Mouse (Mus musculus): ENCODE measurements at regions not wholly inside any gene's neighbourhood (a gene's known extent, or its start where the extent isn't known, plus 50 kb on each side); places are given as distances from the start of the nearest gene placed in this dataset.

DNA sequence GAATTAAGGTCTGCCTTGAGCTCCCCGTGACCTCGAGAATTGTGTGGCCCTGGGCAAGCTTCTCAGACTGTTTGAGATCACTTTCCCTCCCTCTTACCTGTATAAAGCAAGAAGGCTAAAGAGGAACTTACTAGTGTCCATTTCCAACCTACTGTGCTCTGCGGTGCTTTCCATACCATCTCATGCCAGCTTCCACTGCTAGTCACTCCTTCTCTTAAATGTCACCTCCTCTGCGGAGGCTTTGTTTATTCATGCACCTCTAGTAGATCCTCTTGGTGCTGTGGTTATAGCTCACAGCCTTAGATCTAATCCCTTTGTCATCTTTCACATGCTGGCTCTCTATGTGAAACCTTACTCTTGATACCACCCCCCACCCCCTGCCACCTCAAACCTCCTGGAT, 2310.3 kb upstream of the Lrrc6 start:
- DNase-seq, result no peak

DNA sequence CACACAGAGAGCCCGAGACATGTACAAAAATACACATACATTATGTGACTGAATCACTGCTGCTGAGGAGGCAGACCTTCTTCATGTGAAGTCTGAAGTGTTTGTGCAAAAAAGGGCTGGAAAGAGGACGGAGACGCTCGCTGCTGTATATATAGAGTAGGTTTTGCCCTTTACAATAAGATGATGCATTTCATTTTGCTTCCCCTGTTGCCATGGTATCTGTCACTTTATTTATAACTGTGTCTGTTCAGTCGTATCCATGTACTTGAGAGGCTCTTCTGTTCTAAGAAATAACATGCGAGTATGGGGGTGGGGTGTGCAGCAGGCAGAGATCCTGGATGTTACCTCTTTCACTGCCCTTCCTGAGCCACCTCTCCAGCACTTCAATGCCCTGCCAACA, 2309.9 kb upstream of the Lrrc6 start:
- DNase-seq, result no peak

DNA sequence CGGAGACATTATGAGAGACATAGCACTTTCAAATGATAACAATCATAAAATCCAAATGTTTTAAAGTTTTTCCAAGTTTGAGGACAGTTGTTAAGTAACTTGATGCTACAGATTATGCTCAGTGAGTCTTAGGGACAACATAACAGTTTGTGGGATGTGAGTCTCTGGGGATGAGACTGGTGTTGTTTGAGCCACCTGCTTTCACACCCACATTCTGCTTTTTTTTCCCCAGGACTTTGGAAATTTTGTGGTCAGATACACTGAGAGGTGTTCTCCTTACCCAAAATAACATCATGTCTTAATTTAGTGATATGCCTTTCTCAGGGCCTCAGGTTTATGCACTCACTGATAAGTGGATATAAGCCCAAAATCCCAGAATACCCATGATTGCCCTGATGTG, 2307.5 kb upstream of the Lrrc6 start:
- no peak for DNase-seq

DNA sequence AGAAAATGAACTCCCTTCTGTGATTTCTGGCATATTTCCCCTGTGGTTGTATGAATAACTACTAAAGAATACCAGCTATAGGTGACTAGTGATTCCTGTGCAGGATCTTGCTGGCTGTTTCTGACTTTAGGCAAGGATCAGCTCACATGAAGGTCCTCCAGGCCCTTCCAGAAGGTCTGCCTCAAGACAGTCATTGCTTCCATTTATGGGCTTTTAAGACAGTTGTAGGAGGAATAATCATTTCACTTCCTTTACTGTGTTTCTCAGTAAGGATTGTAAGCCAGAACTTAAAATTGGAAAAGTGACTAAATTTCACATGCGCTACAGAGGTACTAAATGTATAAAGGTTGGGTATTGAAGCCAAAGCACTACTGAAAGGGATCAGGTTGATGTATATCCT, 2303.5 kb upstream of the Lrrc6 start:
- DNase-seq, result no peak

DNA sequence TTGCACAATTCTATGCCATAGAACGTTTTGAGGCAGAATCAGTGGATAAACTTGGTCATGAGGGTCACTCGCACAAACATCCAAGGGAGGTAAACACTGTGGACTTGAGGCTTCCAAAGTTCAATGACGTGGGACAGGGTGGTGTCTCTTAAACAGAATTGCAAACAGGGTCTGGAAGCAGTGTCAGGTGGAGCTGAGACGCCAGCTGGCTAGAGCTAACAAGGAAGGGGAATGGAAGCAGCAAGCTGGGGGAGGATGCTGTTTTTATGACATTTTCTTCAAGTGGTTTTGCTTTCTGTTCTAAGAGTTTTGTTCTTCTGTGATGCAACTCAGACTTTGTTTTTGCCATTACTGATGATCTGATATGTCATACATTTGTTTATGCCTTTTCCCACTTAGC, 2301.1 kb upstream of the Lrrc6 start:
- DNase-seq, result no peak

DNA sequence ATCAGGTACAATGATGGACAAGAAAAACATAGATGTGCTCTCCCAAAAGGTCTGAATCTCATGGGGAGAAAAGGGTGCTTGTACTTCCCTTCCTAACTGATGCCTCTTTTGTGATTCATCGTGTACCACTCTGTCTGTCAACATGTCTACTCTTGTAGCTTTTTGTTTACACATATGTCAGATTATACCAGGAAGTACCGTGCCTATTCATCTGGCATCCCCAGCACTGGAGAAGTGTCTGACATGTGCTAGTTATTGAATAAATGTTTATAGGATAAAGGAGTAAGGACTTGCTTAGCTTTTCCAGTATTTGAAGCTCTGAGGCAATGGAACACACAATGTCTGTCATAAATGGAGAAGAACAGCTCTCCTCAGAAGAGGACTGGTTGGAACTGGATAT, 2296.7 kb upstream of the Lrrc6 start:
- no peak for DNase-seq

DNA sequence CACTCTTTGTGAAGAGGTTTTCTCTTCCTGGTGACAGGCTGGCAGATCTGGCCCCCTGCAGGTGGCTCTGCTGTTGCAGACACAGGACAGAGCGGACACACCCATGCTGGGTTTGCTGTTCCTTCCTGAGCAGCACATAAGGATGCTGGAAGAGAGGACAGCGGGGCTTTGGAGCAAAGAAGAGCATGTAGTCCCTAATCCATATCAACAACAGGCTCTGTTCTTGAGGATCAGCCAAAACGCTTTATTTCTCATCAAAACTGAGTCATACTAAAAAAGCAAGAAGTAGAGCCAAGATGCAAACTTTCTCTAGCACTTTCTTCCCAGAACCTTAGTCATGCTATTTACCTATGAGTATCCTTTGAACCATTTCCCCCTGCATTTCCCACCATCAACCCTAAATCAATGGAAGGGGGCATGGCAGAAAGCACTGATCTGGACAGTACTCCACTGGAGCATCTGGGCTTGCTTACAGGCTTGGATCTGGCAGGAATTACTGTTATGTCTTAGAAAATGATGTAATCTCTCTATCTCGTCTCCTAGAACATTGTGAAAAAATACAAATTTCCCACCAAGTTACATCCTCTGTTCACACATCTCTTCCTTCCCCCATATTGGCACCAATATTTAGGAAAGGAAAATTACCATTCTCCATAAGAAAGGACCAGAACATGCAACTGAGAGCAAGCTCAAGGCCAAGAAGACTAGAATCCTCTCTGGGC, 2294.7 kb upstream of the Lrrc6 start:
- DNase-seq, result no peak

DNA sequence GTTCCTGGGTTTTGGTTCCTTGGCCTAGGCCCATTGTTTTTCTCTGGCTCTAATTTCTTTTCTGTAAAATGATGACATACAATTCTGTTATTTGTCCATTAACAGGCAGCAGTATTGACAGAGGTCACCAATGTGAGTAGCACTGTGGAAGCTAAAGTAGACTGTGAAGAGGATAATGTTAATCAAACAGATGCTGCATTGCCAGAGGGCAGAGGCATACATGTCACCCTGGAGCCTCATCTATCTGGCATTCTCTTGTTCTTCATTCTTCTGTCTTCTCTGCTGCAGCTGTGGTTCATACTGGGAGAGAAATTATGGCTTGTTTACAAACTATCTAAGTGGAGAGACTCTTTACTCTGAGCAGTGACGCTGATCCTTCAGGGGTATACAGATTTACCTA, 2259.2 kb upstream of the Lrrc6 start:
- DNase-seq, result no peak

DNA sequence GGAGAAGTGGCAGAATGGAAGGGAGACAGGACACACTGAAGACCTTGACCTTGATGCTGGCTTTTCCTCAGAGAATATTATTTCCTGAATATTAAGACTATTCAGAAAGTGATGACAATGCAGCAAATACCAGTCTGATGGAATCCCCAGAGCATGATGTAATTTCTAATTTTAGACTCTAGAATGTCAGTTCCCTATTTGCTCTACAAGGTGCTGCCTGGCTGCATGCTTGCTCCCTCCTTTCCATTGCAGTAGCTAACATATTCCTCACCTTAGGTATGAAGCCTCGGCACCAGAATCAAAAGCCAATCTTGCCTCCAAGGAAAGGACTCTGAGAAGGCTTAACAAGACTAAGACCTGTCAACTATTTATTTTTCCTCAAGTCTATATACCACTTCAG, 2254.5 kb upstream of the Lrrc6 start:
- DNase-seq, result no peak

DNA sequence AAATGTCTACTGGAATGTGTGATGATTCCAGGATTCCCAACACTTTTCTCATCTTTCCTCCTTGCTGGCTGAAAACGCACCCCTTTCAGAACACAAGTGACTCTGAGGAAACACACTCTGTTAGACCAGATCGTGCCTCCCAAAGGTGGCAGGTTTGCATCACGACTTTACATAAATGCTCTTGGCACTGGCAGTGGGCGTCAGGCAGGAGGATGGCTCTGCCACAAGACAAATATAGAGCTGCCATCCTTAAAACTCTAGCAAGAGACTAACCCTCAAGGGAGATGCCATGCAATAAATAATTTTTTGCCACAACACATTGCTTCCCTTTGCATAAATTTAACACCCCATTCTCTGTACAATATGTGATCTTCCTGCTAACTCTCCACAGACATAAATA, 2254.1 kb upstream of the Lrrc6 start:
- no peak for DNase-seq

DNA sequence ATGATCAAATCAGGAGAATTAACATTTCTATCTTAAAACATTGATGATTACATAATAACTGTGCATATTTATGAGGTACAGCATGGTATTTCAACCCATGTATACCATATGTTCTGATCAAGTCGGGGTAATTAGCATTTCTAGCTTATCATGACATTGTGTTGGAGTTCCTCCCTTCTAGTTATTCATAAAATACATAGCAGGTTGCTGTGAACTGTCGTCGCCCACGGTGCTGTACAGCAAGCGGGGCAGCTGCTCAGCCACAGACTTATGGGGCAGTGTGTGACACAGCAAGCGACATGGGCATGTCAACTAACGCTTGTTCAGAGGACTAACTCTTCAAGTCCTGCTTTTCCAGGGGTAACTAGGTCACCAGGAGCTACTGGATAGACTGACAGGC, 2238.6 kb upstream of the Lrrc6 start:
- DNase-seq, result no peak

DNA sequence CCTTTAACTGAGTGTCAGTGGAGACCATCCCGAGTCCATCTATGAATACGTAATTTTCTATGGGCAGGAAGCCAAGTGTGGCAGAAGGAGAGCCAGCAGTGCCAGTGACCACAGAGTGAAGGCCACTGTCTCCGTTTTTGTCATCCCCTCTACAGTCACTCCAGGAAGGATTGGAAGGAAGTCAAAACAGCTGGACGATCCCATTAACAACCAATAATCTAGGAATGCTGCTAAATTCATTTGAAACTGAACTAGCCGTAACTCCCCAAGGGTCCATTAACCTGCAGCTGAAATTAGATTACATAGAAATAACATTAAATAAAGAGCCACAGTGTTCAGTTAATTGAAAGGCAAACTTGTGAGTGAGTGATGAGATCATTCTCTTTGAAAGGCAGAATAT, 2220.5 kb upstream of the Lrrc6 start:
- DNase-seq, result no peak

DNA sequence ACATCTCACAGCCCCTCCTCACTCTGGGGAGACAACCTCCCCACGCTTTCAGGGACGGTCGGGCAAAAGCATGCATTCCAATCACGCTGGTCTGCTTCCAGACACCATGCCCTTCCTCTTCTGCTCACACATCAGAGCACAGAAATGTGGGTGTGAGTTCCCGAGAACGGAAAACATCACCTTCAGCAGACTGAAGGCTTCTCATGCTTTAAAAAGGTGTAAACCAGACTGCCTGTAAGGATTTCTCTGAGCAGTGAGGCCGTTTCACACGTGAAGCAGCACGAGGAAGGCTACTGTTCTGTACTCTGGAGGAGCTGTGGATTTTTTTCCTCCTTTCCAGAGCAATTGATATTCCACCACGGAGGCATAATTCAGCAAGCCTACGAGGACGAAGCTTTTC, 2218.8 kb upstream of the Lrrc6 start:
- no peak for DNase-seq

DNA sequence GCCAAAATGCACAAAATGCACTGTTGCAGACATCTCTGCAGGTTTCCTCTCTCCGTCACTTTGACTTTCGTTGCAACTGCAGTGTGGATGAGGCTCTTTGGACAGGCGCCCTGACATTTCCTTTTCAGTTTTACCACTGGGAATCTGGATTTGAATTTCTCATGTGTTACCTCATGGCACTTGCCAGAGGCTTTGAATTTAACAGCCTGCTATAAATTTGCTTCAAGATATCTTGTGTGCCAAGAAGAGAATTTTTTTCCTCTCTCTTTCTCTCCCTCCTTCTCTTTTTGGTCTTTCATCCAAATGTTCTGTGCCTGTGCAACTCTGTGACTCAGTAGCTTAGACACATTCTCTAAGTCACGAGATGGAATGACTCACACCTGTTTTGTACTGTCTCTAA, 2213.6 kb upstream of the Lrrc6 start:
- no peak for DNase-seq

DNA sequence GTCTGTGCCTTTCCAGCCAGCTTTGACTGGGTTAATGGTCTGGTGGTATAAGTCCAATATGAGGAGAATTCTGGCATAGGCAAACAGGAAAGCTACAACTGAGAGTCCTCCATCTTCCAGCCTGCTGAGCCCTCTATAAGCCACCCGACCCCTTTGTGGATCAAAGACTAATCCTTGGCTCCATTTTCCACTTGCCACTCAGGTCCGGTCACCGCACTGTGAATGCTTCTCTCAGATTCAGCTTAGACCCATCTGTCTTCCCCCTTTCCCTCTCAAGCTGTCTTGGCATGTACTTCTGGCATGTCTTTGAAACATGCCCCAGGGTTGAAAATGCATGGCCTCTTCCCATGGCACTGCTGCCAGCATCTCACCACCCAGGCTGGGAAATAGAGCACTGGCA, 2206.6 kb upstream of the Lrrc6 start:
- DNase-seq, result no peak

DNA sequence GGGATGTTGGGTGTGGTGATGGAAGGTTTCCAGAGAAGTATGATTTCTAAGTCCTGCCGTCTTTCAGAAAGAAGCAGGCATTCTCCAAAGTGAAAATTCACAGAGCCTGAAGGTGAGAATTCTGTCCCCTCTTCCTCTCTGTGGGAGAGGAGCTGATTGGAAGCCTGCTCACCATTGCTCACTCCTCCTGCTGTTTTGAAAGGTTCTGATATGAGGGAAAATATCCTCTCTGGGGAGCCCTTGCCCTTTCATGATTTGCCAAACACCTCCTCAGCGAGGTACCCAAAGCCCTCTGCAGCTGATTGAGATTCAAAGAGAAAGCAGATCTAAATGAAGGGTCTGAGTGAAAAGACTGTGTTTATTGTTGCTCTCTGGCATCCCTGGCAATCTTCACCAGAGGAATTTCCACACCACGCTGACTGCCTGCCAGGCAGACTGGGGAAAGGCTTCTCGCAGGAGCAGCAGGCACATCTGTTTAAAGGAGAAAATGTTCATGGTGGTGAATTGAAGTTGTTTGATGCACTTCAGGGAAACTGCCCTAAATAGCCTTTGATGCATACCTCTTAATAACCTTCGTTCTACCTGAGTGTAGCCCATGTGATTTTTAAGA, 2194.4 kb upstream of the Lrrc6 start:
- DNase-seq, result no peak

DNA sequence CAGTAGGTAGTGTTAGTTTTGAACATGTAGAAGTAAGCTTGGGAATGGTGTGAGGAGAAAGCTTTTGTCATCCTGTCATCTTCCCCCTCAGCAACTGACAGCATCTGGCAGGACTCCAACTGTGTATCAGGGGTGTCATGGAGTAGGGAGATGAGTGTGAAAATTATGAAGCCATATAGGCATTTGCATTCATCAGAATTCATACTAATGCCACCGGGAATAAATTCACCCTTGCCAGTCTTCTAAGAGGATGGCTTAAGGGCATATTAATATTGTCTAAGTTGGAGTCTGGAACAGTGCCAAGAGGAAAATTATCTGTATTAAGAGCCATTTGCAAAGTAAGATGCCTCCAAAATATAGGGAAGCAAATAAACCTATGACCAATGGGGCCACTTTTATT, 2166.8 kb upstream of the Lrrc6 start:
- DNase-seq, result no peak

DNA sequence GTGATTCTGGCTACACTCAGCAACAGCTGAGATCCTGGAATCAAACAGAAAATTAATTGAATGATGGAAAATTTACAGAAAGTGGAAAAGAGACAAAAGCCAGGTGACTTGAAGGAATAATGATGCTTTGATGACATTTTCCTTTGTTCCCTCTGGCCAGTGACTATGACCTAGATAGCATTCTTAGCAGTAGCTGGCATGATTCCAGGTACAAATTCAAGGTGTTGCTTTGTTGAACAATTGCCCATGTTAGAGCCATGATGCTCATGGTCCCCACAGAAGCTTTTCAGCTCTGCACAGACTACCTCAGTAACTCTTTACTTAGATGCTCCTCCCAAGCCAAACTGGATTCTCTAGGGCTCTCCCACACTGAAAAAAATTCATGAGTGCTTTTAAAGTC, 2164.6 kb upstream of the Lrrc6 start:
- DNase-seq, result no peak

DNA sequence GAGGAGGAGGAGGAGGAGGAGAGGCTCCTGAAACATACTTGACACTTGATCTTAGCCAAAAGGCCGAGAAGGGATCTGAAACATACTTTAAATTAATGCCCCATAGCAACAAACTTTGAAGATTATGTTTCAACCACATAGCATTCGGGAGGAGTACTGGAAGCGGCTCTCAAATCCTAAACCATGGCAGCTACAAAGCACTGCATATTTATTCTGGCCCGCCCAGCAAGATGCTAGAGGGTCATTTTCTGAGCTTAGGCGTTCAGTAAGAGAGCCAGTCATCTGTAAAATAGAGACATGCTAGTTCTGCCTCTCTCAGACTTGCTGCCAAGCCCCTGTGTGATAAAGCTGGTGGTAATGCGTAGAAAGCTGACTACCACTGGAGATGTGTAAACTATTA, 2156.0 kb upstream of the Lrrc6 start:
- no peak for DNase-seq

DNA sequence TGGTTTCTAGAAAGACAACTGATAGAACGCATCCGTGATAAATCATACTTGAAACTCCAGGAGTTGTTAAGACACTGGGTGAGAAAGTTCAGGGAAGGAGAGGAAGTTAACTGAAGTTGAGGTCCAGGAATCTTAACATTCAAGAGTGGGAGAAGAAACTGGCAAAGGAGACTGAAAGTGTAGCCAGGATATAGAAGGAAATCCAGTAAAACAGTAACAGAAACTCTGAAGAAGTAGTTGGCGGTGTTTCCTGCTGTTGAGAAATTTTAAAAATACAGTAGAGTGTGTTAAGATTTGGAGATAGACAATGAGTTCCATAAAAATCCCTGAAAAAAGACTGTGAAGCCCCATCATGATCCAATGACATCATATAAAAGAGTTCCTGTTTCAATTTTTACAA, 2154.3 kb upstream of the Lrrc6 start:
- DNase-seq, result no peak

DNA sequence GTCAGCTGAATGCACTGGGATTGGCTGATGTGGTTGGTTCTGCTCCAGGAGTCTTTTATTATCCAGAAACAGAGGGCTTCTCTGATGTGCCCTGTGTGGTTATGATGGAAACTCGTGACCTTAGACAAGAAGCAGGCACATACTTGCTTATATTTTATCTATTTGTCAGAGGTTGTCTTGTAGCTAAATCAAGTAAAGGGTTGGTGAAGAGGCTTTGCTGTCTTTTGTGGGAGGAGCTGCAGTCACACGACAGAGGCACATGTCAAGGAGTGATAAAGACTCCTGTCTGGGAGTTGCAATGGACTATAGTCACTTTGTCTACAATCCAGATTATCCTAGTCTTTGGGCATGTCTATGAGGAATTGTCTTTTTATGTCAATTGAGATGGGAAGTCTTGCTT, 2149.9 kb upstream of the Lrrc6 start:
- DNase-seq, result no peak

DNA sequence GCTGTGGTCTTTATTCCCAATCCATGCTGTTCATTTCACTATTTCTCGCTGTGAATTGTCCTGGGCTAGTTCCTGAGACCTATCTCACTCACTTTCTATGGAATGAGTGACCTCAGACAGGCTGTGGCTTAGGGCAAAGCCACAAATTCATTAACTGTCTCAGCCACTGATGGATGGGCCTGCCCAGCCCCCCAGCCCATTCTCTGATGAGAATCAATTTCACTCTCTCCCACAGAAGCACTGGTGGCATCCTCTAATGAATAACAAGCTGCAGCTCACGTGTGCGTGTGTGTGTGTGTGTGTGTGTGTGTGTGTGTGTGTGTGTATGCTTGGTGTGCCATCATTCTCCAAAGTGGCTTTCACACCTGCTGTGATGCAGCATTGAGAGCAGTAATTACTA, 2149.3 kb upstream of the Lrrc6 start:
- no peak for DNase-seq

DNA sequence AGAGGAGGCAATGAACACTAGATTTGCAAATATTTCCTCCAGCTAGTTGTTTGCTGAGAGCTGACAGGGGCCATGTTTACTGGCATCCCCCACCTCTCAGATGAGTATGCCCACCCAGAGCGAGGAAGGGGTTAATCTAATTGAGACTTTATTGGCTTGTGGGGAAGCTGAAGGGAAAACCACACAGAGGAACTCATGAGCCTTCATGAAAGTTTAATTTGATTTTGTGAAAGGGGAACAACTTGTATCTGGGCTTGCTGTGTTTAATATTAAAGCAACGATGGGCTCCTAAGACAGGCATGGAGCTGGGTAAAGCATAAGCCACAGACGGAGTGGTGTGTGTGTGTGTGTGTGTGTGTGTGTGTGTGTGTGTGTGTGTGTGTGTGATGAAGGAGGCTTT, 2146.2 kb upstream of the Lrrc6 start:
- no peak for DNase-seq

DNA sequence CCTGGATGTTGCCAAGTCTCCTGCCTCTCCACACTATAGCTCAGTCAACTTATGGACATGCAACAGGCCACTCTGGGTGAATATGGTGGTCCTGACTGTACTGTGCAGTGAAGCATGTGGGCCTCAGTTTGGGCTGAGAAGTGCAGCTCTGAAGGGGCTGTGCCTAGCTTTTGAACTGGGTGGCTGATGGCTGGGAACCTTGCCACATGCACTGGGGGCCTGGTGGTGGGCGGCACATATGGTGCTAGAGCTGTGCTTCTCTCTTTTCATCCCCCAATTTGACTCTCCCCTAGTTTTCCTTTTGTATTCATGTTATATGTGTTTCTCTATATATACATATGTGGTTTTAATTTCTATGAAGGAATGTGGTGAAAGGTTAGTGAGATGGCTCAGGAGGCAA, 2144.2 kb upstream of the Lrrc6 start:
- no peak for DNase-seq

DNA sequence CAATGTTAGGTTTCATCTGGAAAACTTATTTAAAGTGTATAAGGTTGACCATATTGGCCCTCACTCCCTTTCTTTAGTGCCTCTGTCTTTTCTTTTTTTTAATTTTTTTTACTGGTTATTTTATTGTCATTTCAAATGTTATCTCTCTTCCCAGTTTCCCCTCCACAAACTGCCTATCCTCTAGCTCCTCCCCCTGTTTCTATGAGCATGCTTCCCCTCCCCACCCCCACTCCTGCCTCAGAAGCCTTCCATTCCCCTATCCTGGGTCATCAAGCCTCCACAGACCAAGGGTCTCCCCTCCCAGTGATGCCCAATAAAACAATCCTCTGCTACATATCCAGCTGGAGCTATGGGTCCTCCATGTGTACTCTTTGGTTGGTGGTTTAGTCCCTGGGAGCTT, 2134.9 kb upstream of the Lrrc6 start:
- DNase-seq, result no peak
